In the genomic region with DNA sequence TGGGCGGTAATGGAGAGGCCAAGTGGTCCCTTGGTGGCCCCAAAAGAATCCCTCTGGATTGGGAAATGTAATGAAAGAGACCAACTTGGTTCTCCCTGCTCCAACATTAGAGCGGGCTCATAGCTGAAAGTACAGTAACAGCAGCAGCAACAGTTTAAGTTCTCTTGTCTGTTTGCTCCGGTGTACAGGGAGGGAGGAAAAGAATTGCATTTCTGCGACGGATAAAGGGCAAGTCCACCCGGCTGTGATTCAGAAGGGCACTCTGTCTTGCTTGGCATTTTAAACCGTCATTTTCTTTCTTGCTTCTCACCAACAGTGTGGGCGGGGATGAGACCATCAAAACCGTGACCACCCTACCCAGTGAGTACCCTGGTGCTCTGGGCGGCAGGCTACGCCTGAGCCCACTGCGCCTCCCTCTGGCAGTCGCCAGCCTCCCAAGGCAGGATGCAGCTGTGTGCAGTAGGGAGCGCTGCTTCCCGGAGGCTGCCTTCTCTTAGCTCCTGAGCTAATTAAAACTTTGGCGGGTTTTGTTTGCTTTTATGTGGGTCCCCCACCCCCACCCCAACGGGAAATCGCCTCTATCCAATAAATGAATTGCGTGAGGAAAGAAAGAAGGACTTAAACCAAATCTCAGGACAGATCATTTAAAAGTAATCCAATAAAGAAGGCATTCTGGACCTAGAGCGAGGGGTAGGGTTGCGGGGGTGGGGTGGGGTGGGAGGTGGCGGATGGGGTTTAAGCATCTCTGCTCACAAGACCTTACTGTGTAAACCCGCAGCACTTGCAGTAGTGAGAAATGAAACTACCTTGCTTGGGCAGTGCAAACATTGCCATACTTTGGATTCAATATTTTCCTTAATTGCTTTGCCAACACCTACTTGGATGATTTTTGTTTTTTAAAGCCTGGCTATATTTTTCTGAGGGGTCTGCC, we compare ENCODE assay signal across 8 mouse cellular contexts.
DNase-seq lines count a peak whose midpoint lies in the region; ATAC-seq and TF ChIP-seq lines count a peak whose summit lies in the region.

No protein-coding gene starts in this region.

- peak overlapping the region; percentile 50 for H3K4me2 ChIP-seq in hindbrain, embryonic 15.5 days

- H3K36me3 ChIP-seq in MEL (ENCODE audit: control insufficient read depth in 1 of 2, insufficient read depth in 2 of 2, low read length in 2 of 2) = no peaks in the 10 kb centered on the region
- no peaks in the 10 kb centered on the region for H3K36me3 ChIP-seq in hindbrain, embryonic 15.5 days

- no peak for TF ChIP-seq POLR2A in MEL (IDR thresholded peaks at IDR 0.05; ENCODE audit: control insufficient read depth in 1 of 2, insufficient read depth in 1 of 2, low read depth in 1 of 2, low read length in 2 of 2, poor library complexity in 1 of 2)
- no peak for TF ChIP-seq POLR2A in bone marrow, adult 2 months (IDR thresholded peaks at IDR 0.05; ENCODE audit: borderline replicate concordance, control insufficient read depth, low read depth, low read length)

- TF ChIP-seq CTCF in MEL (IDR thresholded peaks at IDR 0.05 in 2 of 3, conservative IDR thresholded peaks at IDR 0.05 in 1 of 3; ENCODE audit: control insufficient read depth in 1 of 3, insufficient read depth in 1 of 3, low read depth in 2 of 3, low read length in 3 of 3, poor library complexity in 1 of 3, severe bottlenecking in 1 of 3) = peak in 2 of 3 experiments; percentile 2 to 3; a peak in 1 of 6 replicates
- peak; percentile 49 for TF ChIP-seq CTCF in bone marrow, adult 2 months (IDR thresholded peaks at IDR 0.05; ENCODE audit: control insufficient read depth, insufficient read depth, low read length)
- peak; percentile 79 for TF ChIP-seq CTCF in left cerebral cortex, adult 2 months (IDR thresholded peaks at IDR 0.05)

- 14% methylated on average over 23 of the region's 23 CpGs for WGBS in bone marrow, adult 2 months
- WGBS in hindbrain, embryonic 15.5 days = 11% methylated on average over 23 of the region's 23 CpGs

- no peak overlapping the region for H3K4me3 ChIP-seq in MEL (ENCODE audit: control insufficient read depth in 1 of 2, insufficient read depth in 1 of 2, low read depth in 2 of 2, low read length in 2 of 2)
- H3K4me3 ChIP-seq in bone marrow, adult 2 months (replicated peaks; ENCODE audit: control insufficient read depth, low read depth, low read length) = no peak overlapping the region
- peak overlapping the region; percentile 25 for H3K4me3 ChIP-seq in hindbrain, embryonic 15.5 days
- H3K4me3 ChIP-seq in left cerebral cortex, adult 2 months = peak overlapping the region; percentile 4

- DNase-seq in MEL (ENCODE audit: low read depth, low spot score) = no peak
- DNase-seq in forelimb bud, embryonic 11.5 days (ENCODE audit: low read depth, low spot score) = peak; percentile 76
- DNase-seq in left cerebral cortex, adult 2 months (ENCODE audit: extremely low spot score in 1 of 2, low spot score in 2 of 2) = peak; percentile 59 to 63
- peak; percentile 70 for DNase-seq in lung, postnatal 36 days
- DNase-seq in right cerebral cortex, postnatal 14 days = peak; percentile 67
- no peak for DNase-seq in T-cell, adult 2 months (ENCODE audit: low spot score)

- ATAC-seq in hindbrain, embryonic 15.5 days (ENCODE audit: low FRiP score, low read depth) = peak; percentile 93

- no peaks in the 10 kb centered on the region for H3K79me2 ChIP-seq in MEL (ENCODE audit: control insufficient read depth, insufficient read depth, low read length, poor library complexity)

- peaks cover 5 to 18% of the 10 kb centered on the region in 2 experiments for H3K27me3 ChIP-seq in MEL (ENCODE audit: control insufficient read depth in 1 of 2, insufficient read depth in 2 of 2, low read length in 2 of 2)
- H3K27me3 ChIP-seq in hindbrain, embryonic 15.5 days = no peaks in the 10 kb centered on the region

- H3K27ac ChIP-seq in MEL (ENCODE audit: control insufficient read depth, low read depth, low read length) = no peak overlapping the region
- no peak overlapping the region for H3K27ac ChIP-seq in bone marrow, adult 2 months (ENCODE audit: control insufficient read depth, insufficient read depth, low read depth, low read length, poor library complexity)
- H3K27ac ChIP-seq in hindbrain, embryonic 15.5 days (replicated peaks) = no peak overlapping the region
- H3K27ac ChIP-seq in left cerebral cortex, adult 2 months = no peak overlapping the region

- no peak for TF ChIP-seq RAD21 in MEL (IDR thresholded peaks at IDR 0.05; ENCODE audit: low read depth, low read length)

- intact Hi-C loops in left cerebral cortex, adult 2 months (cut with DNase I) = loop anchor here (1.0 to 5.0 kb wide), 2 partner anchors 81 to 740 kb away; no protein-coding TSS in a partner anchor

- no peak for TF ChIP-seq EP300 in MEL (IDR thresholded peaks at IDR 0.05; ENCODE audit: low read depth in 1 of 2, low read length in 2 of 2)

- no peaks in the 10 kb centered on the region for H3K4me1 ChIP-seq in MEL (ENCODE audit: control insufficient read depth in 1 of 2, insufficient read depth in 2 of 2, low read length in 2 of 2)
- H3K4me1 ChIP-seq in bone marrow, adult 2 months (ENCODE audit: control insufficient read depth, insufficient read depth, low read length) = no peaks in the 10 kb centered on the region
- H3K4me1 ChIP-seq in hindbrain, embryonic 15.5 days (replicated peaks) = peaks cover 8% of the 10 kb centered on the region

- no peak overlapping the region for H3K9ac ChIP-seq in MEL (ENCODE audit: control insufficient read depth, low read depth, low read length, poor library complexity, severe bottlenecking)
- H3K9ac ChIP-seq in hindbrain, embryonic 15.5 days = peak overlapping the region; percentile 2; the same call in 1 of the 2 replicates

- no peaks in the 10 kb centered on the region for H3K9me3 ChIP-seq in MEL (replicated peaks; ENCODE audit: insufficient read depth, low read length)
- H3K9me3 ChIP-seq in hindbrain, embryonic 15.5 days = no peaks in the 10 kb centered on the region

TF ChIP-seq in MEL, 35 proteins besides CTCF, POLR2A, EP300 and RAD21:
- TF ChIP-seq ZNF384 (IDR thresholded peaks at IDR 0.05; ENCODE audit: low read depth, low read length) = no peak
- no peak for TF ChIP-seq USF2 (IDR thresholded peaks at IDR 0.05; ENCODE audit: borderline replicate concordance in 1 of 2, insufficient read depth in 1 of 2, low read depth in 1 of 2, low read length in 2 of 2)
- no peak for TF ChIP-seq KAT2A (conservative IDR thresholded peaks at IDR 0.05; ENCODE audit: low read depth, low read length)
- no peak for TF ChIP-seq CHD1 (IDR thresholded peaks at IDR 0.05; ENCODE audit: low read depth, low read length)
- no peak for TF ChIP-seq CHD2 (IDR thresholded peaks at IDR 0.05; ENCODE audit: low read length)
- TF ChIP-seq UBTF (IDR thresholded peaks at IDR 0.05; ENCODE audit: borderline replicate concordance, insufficient read depth, low read depth, low read length) = no peak
- TF ChIP-seq HCFC1 (IDR thresholded peaks at IDR 0.05; ENCODE audit: low read depth, low read length) = no peak
- TF ChIP-seq MYC (IDR thresholded peaks at IDR 0.05; ENCODE audit: low read depth, low read length) = no peak
- TF ChIP-seq MXI1 (IDR thresholded peaks at IDR 0.05; ENCODE audit: low read depth, low read length) = no peak
- no peak for TF ChIP-seq GATA1 (IDR thresholded peaks at IDR 0.05; ENCODE audit: low read depth, low read length)
- TF ChIP-seq MYB (IDR thresholded peaks at IDR 0.05; ENCODE audit: low read depth, low read length) = no peak
- no peak for TF ChIP-seq ELF1 (IDR thresholded peaks at IDR 0.05; ENCODE audit: low read depth, low read length)
- TF ChIP-seq NRF1 (IDR thresholded peaks at IDR 0.05; ENCODE audit: insufficient read depth, low read depth, low read length, poor library complexity, severe bottlenecking) = no peak

Comparison
In these comparisons a context has a peak if more than half of its experiments do, and no peak if none do; other contexts are left out.
1. DNase-seq: peak in forelimb bud, embryonic 11.5 days (single experiment), left cerebral cortex, adult 2 months (2 of 2), lung, postnatal 36 days (single experiment) and right cerebral cortex, postnatal 14 days (single experiment); none in MEL (single experiment) and T-cell, adult 2 months (single experiment).
2. H3K4me3 ChIP-seq: peak in hindbrain, embryonic 15.5 days (single experiment) and left cerebral cortex, adult 2 months (single experiment); none in MEL (0 of 2) and bone marrow, adult 2 months (single experiment).
3. CTCF ChIP-seq: peak in every context shown above with its lines; median percentile 79 in left cerebral cortex, adult 2 months; 49 in bone marrow, adult 2 months; 2 in MEL.